Mouse (Mus musculus) liver, embryonic 14.5 days (tissue): ENCODE data around the gene Zscan21.

Experiments used
- CTCF ChIP-seq: IDR thresholded peaks from 2 replicates; pipeline ENCODE4 v1.5.1; 2016; ENCODE audit warnings: antibody characterized with exemption, low read depth, control low read depth
- EP300 ChIP-seq: IDR thresholded peaks from 2 replicates; pipeline ENCODE4 v1.6.1; 2016; ENCODE audit warnings: antibody characterized with exemption, low read depth

DNA sequence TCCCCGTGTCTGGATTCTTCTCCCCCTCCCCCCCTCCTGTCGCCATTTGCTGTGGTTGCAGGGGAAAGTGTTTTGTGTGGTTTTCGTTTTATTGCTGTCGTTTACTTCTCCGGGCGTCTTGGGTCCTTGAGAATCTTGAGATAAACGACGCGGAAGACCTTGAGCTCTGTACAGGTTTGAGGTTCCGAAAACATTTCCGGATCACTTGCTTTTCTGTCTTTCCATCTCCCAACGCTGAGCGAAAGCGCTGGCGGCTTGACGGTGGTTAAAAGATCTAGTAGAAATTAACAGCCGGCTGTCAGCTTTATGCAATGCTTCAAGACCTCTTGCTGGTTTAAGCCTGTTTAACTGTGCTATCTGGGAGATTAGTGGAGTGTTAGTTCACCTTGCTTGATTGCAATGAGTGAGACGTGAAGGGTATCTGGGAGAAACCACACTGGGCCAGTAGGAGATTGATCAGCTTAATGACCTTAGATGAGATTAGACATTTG is 31.2 kb upstream of the Zscan21 start:
- TF ChIP-seq CTCF (no peak), EP300 (no peak)
